Mouse (Mus musculus): ENCODE measurements at regions not wholly inside any gene's neighbourhood (a gene's known extent, or its start where the extent isn't known, plus 50 kb on each side); places are given as distances from the start of the nearest gene placed in this dataset.

DNA sequence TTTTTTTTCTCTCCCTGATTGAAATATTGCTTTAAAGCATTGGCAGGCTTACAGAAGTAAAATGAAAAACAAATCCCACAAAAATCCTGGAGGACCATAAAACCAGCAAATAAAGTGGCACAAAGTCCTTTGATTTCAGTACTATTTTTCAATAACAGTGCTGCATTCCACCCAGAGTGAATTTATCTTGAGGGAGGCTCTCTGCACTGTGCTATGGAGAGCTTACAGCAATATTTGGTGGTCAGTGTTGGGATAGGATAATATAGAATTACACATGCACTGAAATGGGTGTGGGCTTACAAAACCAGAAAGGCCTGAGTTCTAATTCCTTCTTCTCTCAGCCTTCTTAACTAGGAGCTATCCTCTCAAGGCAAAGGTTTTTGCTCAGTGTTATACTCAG lies 211.6 kb downstream of the Emx2 start:
- ATAC-seq (ENCODE audit: insufficient read depth, low read depth) (no peak), DNase-seq (ENCODE audit: low spot score) (no peak)
- no peak for TF ChIP-seq EP300 (IDR thresholded peaks at IDR 0.05; ENCODE audit: low read depth)
- no peak for TF ChIP-seq CTCF (IDR thresholded peaks at IDR 0.05; ENCODE audit: low read depth)
- no peak overlapping the region for H3K27ac ChIP-seq (ENCODE audit: low read depth)
- H3K9ac ChIP-seq (replicated peaks; ENCODE audit: low read depth, low read length) = no peak overlapping the region
- H3K9me3 ChIP-seq (replicated peaks; ENCODE audit: control insufficient read depth, low read length) = no peaks in the 10 kb centered on the region
- H3K36me3 ChIP-seq (replicated peaks; ENCODE audit: control insufficient read depth, insufficient read depth, low read length) = no peaks in the 10 kb centered on the region
- H3K4me2 ChIP-seq (ENCODE audit: low read depth, low read length) = no peak overlapping the region
- no peaks in the 10 kb centered on the region for H3K27me3 ChIP-seq (ENCODE audit: control insufficient read depth, insufficient read depth, low read length)
- no peak overlapping the region for H3K4me3 ChIP-seq (ENCODE audit: low read depth, low read length)
- no peaks in the 10 kb centered on the region for H3K4me1 ChIP-seq (ENCODE audit: control insufficient read depth, insufficient read depth)

GRCm38 (mm10) chr19:59673537-59673936 lies 215.4 kb downstream of the Emx2 start:
- no peaks in the 10 kb centered on the region for H3K36me3 ChIP-seq (replicated peaks; ENCODE audit: control insufficient read depth, insufficient read depth, low read length)
- H3K4me2 ChIP-seq (ENCODE audit: low read depth, low read length) = no peak overlapping the region
- DNase-seq (ENCODE audit: low spot score) (no peak), ATAC-seq (ENCODE audit: insufficient read depth, low read depth) (no peak)
- H3K4me3 ChIP-seq (ENCODE audit: low read depth, low read length) = no peak overlapping the region
- TF ChIP-seq CTCF (IDR thresholded peaks at IDR 0.05; ENCODE audit: low read depth) (no peak), EP300 (IDR thresholded peaks at IDR 0.05; ENCODE audit: low read depth) (no peak)
- H3K27ac ChIP-seq (ENCODE audit: low read depth) = no peak overlapping the region
- H3K9ac ChIP-seq (replicated peaks; ENCODE audit: low read depth, low read length) = no peak overlapping the region
- H3K9me3 ChIP-seq (replicated peaks; ENCODE audit: control insufficient read depth, low read length) = no peaks in the 10 kb centered on the region
- no peaks in the 10 kb centered on the region for H3K27me3 ChIP-seq (ENCODE audit: control insufficient read depth, insufficient read depth, low read length)
- no peaks in the 10 kb centered on the region for H3K4me1 ChIP-seq (ENCODE audit: control insufficient read depth, insufficient read depth)

- WGBS = 86% methylated on average over 7 of the region's 7 CpGs
- Histone ChIP-seq H3K27ac (ENCODE audit: low read depth) (no peak overlapping the region), H3K36me3 (replicated peaks; ENCODE audit: control insufficient read depth, insufficient read depth, low read length) (no peaks in the 10 kb centered on the region), H3K4me1 (ENCODE audit: control insufficient read depth, insufficient read depth) (no peaks in the 10 kb centered on the region), H3K4me2 (ENCODE audit: low read depth, low read length) (no peak overlapping the region), H3K9me3 (replicated peaks; ENCODE audit: control insufficient read depth, low read length) (no peaks in the 10 kb centered on the region), H3K4me3 (ENCODE audit: low read depth, low read length) (no peak overlapping the region), H3K9ac (replicated peaks; ENCODE audit: low read depth, low read length) (no peak overlapping the region), H3K27me3 (ENCODE audit: control insufficient read depth, insufficient read depth, low read length) (no peaks in the 10 kb centered on the region)
- TF ChIP-seq EP300 (IDR thresholded peaks at IDR 0.05; ENCODE audit: low read depth) (no peak), CTCF (IDR thresholded peaks at IDR 0.05; ENCODE audit: low read depth) (no peak)
- ATAC-seq (ENCODE audit: insufficient read depth, low read depth) (no peak), DNase-seq (ENCODE audit: low spot score) (no peak)
These were observed 221.0 kb downstream of the Emx2 start for GRCm38 (mm10) chr19:59679191-59679590.

- ATAC-seq (ENCODE audit: insufficient read depth, low read depth) (no peak), DNase-seq (ENCODE audit: low spot score) (no peak)
- no peaks in the 10 kb centered on the region for H3K36me3 ChIP-seq (replicated peaks; ENCODE audit: control insufficient read depth, insufficient read depth, low read length)
- H3K9ac ChIP-seq (replicated peaks; ENCODE audit: low read depth, low read length) = no peak overlapping the region
- H3K4me2 ChIP-seq (ENCODE audit: low read depth, low read length) = no peak overlapping the region
- H3K9me3 ChIP-seq (replicated peaks; ENCODE audit: control insufficient read depth, low read length) = no peaks in the 10 kb centered on the region
- no peaks in the 10 kb centered on the region for H3K4me1 ChIP-seq (ENCODE audit: control insufficient read depth, insufficient read depth)
- H3K27ac ChIP-seq (ENCODE audit: low read depth) = no peak overlapping the region
- no peak for TF ChIP-seq EP300 (IDR thresholded peaks at IDR 0.05; ENCODE audit: low read depth)
- TF ChIP-seq CTCF (IDR thresholded peaks at IDR 0.05; ENCODE audit: low read depth) = no peak
- no peak overlapping the region for H3K4me3 ChIP-seq (ENCODE audit: low read depth, low read length)
- 84% methylated on average over 4 of the region's 4 CpGs for WGBS
- H3K27me3 ChIP-seq (ENCODE audit: control insufficient read depth, insufficient read depth, low read length) = no peaks in the 10 kb centered on the region
These were observed 222.2 kb downstream of the Emx2 start for GRCm38 (mm10) chr19:59680356-59680755.

- Histone ChIP-seq H3K27ac (ENCODE audit: low read depth) (no peak overlapping the region), H3K36me3 (replicated peaks; ENCODE audit: control insufficient read depth, insufficient read depth, low read length) (no peaks in the 10 kb centered on the region), H3K9ac (replicated peaks; ENCODE audit: low read depth, low read length) (no peak overlapping the region), H3K9me3 (replicated peaks; ENCODE audit: control insufficient read depth, low read length) (no peaks in the 10 kb centered on the region), H3K4me1 (ENCODE audit: control insufficient read depth, insufficient read depth) (no peaks in the 10 kb centered on the region), H3K27me3 (ENCODE audit: control insufficient read depth, insufficient read depth, low read length) (no peaks in the 10 kb centered on the region), H3K4me3 (ENCODE audit: low read depth, low read length) (no peak overlapping the region), H3K4me2 (ENCODE audit: low read depth, low read length) (no peak overlapping the region)
- TF ChIP-seq CTCF (IDR thresholded peaks at IDR 0.05; ENCODE audit: low read depth) = no peak
- TF ChIP-seq EP300 (IDR thresholded peaks at IDR 0.05; ENCODE audit: low read depth) = no peak
- WGBS = 88% methylated on average over 7 of the region's 7 CpGs
- ATAC-seq (ENCODE audit: insufficient read depth, low read depth) (no peak), DNase-seq (ENCODE audit: low spot score) (no peak)
These were observed 226.1 kb downstream of the Emx2 start for GRCm38 (mm10) chr19:59684292-59684691.

DNA sequence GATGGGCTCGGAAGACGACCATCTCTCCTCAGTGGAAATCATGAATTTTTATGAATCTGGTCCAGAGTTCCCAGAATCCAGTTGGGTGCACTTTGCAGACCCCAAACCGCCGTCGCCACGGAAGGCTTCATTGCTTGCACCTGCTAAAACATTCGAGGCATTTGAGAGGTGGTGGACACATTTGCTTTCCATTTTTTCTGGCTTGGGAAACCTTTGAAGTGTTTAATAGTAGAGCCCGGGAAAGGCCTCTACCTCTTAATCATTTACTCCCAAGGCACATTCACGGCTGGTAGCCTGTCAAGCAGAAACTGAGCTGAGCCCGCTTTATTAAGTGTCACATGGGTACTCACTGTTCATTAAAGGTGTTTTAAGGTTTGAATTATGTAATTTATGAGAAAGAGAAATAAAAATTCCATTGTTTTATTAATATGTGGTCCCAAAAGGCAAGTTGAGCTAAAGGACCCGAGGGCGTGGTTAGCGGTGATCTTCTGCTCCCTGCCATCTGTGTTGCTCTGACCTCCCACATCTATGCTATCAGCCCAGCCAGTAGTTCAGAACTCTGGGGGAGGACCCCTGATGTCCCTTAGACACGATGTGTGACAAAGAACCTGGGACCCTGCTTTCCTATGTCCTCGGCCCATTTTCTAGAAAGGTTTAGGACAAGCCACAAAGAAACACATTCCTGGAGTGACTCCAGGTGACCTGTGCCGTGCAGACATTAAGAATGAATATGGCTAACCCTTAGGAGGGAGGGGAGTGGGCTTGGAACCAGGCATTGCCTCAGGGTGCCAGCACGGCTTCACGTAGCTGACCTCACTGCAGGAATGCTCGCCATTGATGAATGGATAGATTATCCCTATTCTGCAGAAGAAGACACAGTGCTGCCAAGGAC lies 227.9 kb downstream of the Emx2 start:
- no peaks in the 10 kb centered on the region for H3K4me1 ChIP-seq (ENCODE audit: control insufficient read depth, insufficient read depth)
- H3K9ac ChIP-seq (replicated peaks; ENCODE audit: low read depth, low read length) = no peak overlapping the region
- 76% methylated on average over 19 of the region's 19 CpGs for WGBS
- H3K4me3 ChIP-seq (ENCODE audit: low read depth, low read length) = no peak overlapping the region
- no peak overlapping the region for H3K4me2 ChIP-seq (ENCODE audit: low read depth, low read length)
- TF ChIP-seq CTCF (IDR thresholded peaks at IDR 0.05; ENCODE audit: low read depth) (no peak), EP300 (IDR thresholded peaks at IDR 0.05; ENCODE audit: low read depth) (no peak)
- H3K36me3 ChIP-seq (replicated peaks; ENCODE audit: control insufficient read depth, insufficient read depth, low read length) = no peaks in the 10 kb centered on the region
- no peak overlapping the region for H3K27ac ChIP-seq (ENCODE audit: low read depth)
- DNase-seq (ENCODE audit: low spot score) (no peak), ATAC-seq (ENCODE audit: insufficient read depth, low read depth) (no peak)
- H3K27me3 ChIP-seq (ENCODE audit: control insufficient read depth, insufficient read depth, low read length) = no peaks in the 10 kb centered on the region
- H3K9me3 ChIP-seq (replicated peaks; ENCODE audit: control insufficient read depth, low read length) = no peaks in the 10 kb centered on the region
